Mouse (Mus musculus) kidney, adult 2 months (tissue): Measurements from ENCODE around the gene B4gat1.

Experiments
- CTCF ChIP-seq: fragments of 200-500 bp; conservative IDR thresholded peaks from 2 replicates; pipeline ENCODE4 v1.5.1; 2011; ENCODE audit warnings: low read depth, mild to moderate bottlenecking, control low read depth, low read length, moderate library complexity, mixed read lengths; ENCODE audit not compliant: insufficient read depth, insufficient read length
- POLR2A ChIP-seq: fragments of 200-500 bp; IDR thresholded peaks from one replicate; pipeline ENCODE4 v1.6.1; 2011; ENCODE audit warnings: low read depth, low read length, control low read depth

DNA sequence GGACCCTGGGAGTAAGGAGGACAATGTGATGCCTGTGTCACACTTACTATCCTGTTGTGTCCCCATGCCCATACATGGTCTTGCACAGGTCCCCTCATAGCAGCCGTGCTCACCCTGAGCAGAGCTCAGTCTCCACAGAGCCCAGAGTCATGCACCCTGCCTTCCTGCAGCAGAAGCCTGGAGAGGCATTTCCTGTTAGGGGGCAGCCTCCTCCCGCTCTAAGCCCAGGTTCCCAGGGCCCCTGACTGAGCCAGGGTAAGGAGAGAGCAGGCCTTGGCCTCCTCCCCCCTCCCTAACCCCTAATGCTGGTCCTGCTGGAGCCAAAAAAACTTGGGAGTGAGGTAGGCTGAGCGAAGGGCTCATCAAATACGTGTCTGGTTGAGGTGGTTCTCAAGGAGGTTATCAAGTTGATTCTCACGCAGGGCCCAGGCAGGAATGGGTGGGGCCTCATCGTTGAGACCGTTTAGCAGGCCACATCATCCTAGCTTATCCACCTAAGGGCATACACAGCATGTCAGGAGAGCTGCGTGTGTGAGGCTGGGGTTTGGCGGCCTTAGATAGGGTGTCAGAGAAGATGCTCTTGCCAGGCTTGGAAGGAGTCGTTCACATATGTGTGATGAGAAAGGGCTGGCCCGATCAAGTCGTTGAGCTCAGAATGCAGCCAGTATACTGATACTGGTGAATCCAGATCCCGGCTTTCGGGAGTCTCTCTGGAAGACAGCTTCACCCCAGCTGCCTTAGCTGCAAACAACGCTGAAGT, 28.6 kb downstream of the B4gat1 start:
- TF ChIP-seq CTCF: no peak
- no peak for TF ChIP-seq POLR2A
